Mouse (Mus musculus): ENCODE results near the gene Clca4a.
"Not testable (repeated sequence)": the region's sequence is repeated elsewhere in the genome, so short reads cannot be mapped to it uniquely, and the experiment has no call there.

Gene Clca4a

DNA sequence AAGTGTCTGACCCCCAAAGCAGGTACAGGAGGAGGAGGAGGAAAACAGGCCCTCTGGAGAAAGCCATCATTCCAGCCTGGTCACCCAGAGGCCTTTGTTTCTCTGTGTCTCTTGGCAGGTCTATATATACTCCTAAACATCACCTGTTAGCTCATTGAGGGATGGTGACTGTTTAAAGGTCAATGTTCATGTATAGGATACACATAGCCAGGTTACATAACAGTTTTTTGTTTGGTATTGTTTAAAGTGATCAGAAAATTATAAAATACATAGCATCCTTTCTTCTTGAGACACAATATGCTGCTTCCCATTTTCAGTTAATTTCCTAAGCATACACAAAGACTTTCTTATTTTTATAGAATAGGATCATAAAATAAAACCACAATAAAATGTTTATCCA lies at the start of gene Clca4a:
TSS of gene Clca4a (minus strand) at position 101 of the 400 bp plus-strand sequence.
- DNase-seq (ENCODE audit: low read depth, low spot score): no peak

DNA sequence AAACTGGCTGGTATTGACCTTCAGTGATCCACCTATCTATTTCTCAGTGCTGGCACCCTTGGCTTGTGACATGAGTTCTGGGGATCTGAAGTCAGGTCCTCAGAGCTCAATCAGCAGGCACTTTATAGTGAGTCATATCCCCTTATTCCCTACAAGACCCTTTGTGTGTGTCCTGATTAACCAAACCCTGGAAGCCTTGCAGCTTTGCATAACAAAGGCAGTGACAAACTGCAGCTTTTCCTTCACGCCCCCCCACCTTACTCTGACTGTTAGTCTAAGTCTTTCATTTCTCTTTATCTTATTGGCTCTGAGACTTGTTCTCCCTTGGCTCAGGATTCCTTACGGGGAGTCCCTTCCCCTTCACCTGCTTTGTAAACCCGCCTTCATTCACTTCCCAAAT lies 43.0 kb upstream of the Clca4a start:
- no peak for DNase-seq (ENCODE audit: low read depth, low spot score)

DNA sequence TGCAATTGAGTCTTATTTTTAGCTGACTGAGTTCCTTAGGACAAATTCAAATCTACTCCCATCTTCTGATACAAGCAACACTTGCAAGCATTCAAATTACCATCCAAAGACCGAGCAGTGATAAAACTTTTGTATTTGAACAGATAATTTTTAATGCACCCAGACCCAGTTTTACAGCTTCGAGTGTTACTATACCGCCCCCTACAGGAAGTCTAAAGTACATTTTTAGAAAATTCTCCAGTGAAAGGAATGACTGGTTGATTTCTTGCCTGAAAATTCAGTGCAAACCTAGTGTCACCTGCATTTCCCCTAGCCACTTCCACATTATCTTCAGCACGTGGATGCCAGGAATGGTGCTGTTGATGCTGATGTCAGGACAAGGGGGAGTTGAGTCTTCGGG lies 29.6 kb upstream of the Clca4a start:
- DNase-seq (ENCODE audit: low read depth, low spot score): peak; percentile 66

DNA sequence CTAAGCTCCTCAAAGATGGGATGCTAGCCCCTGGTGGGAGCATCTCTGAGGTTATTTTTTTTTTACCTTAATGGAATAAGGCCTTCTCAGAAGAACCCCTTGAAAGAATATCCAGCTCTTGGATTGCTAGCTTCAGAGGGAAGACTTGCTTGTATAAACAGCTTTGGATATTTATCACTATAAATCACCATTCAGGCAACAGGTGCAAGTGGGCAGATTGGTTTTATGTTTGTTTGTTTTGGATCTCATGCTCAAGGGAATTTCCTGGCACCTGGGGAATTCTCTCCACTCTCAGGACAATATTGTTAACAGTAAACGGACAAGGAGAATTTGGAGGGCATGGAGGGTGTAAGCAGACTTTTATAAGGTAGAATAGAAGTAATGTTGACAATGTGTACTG lies 26.1 kb upstream of the Clca4a start:
- no peak for DNase-seq (ENCODE audit: low read depth, low spot score)

DNA sequence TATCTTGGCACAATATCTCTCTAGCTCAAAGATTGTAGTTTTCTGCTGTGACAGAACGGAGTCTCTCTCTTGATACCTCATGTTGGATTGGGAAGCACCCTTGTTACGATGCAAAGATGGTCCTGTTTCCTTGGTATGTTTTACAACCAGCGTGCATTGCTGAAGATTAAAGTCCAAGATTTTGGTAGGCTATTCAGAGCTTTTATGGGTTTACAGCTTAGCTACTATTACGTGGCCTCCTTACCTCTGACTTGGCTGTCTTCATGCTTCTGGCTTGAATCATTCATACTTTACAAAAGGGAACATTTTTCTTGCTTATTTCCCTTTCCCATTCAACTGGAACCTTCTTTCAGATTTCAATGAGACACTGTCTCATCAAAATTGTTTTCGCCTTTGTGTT lies 18.2 kb upstream of the Clca4a start:
- DNase-seq (ENCODE audit: low read depth, low spot score): peak; percentile 42

DNA sequence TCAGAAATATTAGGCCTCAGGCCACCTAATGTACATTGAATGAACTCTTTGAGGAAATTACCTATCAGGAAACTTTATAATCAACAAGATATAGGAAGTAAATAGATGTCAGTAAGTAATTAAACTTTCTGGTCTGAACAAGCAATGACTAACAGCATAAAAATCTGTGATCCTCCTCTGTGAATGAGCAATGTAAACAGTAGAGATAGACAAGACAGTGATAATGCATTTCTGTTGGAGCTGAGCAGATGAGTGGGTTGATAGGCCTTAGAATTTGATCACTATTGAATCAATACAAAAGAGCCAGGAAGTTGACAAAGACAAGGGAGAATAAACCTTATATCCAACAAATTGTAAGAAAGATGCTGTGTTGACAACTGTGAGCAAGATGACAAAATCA lies 17.8 kb upstream of the Clca4a start:
- DNase-seq (ENCODE audit: low read depth, low spot score): peak; percentile 25

DNA sequence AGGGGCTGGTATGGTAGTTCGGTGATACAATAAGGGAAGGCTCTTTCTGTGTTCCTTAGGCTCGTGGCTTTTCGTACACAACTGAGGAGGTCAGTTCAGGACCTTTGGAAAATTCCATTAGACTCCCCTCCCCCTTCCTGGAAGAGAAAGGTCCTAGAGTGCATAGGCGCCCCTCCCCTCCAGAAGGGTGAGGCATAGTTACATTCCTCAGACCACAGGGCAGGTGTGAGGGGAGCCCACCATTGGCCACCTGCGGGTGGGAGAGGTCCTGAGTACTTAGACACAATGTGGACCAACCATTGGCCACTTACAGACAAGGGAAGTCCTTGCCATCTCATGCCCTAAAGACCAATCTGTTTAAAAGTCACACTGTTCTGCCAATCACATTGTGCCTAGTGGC lies 11.0 kb upstream of the Clca4a start:
- no peak for DNase-seq (ENCODE audit: low read depth, low spot score)

DNA sequence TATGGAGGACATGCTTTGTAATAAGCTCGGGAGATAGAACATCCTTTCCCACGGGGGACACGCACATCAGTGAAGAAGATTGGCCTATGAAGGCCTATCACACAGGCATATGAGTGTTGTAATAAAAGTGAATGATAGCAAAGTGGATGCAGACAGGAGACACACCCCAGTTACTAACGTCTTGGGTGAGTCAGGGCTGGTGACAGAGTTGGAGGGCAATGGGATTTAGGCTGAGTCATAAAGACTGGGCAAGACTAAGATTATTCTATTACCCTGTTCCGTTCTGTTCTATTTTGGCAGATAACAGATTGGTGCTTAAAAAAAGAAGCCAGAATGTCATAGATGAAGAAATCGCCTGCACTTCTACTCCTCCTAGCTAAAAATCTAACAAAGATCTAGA lies 5.7 kb upstream of the Clca4a start:
- DNase-seq (ENCODE audit: low read depth, low spot score): peak; percentile 90

DNA sequence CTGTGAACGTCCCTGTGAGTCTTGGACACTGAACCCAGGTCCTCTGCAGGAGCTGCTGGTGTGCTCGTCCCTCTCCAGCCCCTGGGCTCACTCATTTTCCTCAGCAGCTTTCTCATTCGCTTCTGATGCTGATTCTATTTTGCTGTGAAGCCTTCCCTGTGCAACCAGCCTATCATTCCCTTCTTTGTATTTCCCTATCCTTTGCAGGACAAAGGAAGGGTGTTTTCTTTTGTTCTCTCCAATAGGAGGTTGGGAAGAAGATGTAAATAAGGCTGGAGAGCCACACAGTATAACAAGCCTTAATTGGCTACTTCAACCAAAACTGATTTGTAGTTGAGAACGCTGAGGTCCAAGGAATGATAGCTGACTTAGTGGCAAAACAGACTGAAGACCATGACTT lies 2.8 kb upstream of the Clca4a start:
- no peak for DNase-seq (ENCODE audit: low read depth, low spot score)

DNA sequence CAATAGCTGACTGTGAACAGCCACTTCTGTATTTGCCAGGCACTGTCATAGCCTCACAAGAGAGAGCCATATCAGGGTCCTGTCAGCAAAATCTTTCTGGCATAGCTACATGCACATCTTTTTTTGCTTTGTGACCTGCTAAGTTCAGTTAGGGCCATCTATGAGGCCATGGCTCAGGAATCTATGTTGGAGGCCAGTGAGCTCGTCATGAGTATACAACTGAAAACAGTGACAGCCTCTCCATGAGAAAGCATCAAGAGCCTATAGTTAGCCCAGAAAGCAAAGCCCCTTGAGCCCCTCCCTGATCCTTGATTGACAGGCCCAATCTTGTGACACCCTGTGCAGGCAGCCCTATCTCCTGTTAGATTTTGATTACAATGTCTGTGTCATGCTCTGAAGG lies 1.2 kb upstream of the Clca4a start:
- DNase-seq (ENCODE audit: low read depth, low spot score): peak; percentile 74

DNA sequence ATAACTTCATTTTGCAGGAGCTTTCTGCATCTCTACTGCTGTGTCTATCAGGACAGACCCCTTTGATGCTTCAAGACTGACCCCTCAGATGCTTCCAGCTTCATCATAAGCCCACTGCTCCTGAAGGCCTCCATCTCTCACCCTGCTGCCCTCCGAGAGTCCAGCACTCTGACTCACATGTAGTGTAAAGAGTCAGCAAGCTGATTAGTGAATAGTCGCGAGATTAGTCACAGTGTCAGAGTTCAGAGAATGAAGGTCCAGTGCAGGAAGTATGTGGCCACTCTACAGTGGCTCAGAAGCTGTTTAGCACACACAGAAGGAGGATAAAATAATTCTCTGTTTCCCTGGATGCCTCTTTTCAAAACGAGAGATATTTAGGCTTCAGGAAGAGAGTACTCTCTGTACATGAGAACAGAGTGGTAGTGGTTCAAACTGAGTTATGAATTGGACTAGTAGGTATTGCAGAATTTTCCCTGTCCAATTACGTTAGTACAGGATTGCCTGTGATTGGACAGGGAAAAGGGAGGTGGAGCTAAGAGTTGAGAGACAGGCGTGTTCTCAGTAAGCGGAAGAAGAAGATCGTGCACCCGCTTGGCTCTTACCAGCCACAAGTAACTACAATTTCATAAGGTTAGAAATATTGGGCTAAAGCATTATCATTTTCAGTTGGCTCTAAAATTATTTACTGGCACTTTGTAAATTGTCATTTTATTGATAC lies 3.1 kb downstream of the Clca4a start:
- DNase-seq (ENCODE audit: low read depth, low spot score): peak; percentile 91

DNA sequence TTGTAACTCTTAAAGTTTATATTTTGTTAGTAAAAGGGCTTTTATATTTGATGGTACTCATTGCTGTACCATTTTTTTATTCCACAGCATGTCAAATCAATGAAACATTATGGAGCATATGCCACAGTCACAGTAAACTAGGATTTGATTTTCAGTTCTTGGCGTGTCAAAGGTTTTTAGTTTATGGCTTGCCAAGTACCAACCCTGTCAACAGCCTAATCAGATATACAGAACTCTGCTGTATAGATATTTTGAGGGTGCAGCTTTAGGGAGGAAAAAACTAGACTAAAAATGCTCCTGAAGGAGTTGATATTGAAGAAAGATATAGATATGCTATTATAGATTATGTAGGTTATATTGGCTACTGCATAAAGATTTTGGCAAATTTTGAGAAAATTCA lies 5.1 kb downstream of the Clca4a start:
- DNase-seq (ENCODE audit: low read depth, low spot score): no peak

DNA sequence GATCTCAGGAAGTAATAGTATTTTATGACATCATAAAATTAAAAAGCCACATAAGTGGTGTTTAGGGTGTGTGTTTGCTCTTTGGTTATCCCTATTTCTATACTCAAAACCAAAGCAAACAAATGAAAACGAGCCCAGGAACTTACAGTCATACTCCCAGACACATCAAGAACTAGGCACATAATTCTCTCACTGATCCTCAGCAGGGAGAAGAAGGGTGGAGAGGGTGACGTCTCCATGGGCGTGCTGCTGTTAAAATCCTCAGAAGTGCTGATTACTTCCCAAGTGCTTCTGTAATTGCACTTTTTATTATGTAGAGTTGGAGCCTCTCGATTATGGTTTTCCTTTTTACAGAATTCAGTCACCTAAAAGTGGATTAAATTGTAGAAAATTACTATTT lies 8.8 kb downstream of the Clca4a start:
- no peak for DNase-seq (ENCODE audit: low read depth, low spot score)

DNA sequence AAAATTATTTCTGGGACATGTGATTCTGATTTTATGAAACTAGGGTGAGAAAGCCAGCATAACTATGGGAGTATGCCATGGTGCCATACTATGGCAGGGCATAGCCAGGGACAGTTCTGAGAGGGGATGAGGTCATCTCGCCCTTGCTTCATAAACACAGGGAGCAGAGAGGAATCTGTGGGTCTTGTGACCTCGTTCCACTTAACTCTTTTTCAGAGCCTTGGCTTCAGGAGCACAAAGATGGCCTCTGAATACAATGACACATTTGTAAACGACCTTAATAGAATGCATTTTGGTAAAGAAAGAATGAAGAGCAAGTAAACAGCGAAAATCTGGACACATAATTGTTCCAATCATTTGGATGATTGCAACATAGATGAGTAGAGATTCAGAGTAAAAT lies 24.0 kb downstream of the Clca4a start:
- DNase-seq (ENCODE audit: low read depth, low spot score): no peak

DNA sequence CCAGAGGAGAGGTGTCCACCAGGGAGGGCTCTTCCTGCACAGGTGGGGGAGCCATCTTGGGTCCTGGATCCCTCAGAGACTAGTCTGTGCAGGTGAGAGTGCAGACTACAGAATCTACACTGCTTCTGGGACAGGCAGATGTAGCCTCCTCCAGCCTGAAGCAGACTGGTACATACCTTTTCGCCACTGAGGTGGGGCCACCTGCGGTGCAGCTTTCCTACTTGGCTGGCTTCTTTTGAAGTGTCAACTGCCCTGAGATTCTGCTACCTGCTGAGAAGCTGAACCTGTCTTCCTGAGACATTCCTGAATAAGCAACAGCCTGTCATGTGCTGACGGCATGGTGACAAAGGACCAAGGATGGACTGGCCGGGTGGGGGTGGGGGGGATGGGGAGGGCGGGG lies 27.5 kb downstream of the Clca4a start:
- DNase-seq (ENCODE audit: low read depth, low spot score): not testable (repeated sequence)

DNA sequence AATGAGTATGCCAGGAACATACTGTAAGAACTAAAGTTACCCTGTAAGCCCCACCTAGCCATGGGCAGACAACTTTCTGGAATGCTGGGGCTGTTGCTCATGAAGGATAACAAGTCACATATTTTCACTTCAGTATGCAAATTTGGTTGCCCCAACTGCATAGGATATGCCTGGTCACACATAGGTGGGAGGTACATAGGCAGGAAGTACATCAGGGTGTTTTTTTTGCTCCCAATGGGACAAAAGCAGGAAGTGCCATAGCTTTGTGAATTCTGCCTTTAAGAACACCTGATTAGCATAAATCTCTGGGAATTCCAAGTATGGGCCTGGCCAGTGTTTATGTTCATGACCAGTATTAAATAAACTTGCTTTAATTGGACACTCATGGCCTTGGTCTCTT lies 41.2 kb downstream of the Clca4a start:
- peak; percentile 16 for DNase-seq (ENCODE audit: low read depth, low spot score)

DNA sequence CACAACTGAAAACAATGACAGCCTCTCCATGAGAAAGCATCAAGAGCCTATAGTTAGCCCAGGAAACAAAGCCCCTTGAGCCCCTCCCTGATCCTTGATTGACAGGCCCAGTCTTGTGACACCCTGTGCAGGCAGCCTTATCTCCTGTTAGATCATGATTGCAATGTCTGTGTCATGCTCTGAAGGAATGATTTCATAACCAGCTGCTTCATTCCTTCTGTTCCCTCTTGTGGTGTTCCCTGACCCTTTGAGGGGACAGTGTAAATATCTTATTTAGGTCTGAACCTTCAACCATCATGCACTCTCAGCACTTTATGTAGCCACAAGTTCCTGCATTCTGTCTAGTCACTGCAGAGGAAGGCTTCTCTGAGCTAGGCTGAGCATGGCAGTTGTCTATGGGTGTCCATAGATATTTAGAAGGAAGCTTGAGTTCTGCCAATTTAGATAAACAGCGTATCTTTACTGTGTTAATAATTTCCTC lies 41.8 kb downstream of the Clca4a start:
- peak; percentile 39 for DNase-seq (ENCODE audit: low read depth, low spot score)

DNA sequence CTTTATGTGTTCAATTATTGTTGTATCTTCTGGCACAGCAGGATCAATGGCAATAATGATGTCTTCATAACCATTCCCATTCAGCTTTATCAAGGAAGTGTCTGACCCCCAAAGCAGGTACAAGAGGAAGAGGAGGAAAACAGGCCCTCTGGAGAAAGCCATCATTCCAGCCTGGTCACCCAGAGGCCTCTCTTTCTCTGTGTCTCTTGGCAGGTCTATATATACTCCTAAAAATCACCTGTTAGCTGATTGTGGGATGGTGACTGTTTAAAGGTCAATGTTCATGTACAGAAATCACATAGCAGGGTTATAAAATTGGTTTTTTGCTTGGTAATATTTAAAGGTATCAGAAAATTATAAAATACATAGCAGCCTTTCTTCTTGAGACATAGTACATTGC lies 42.5 kb downstream of the Clca4a start, which contains the start of gene Clca4b:
TSS of gene Clca4b (minus strand) at position 195 of the 400 bp plus-strand sequence.
- no peak for DNase-seq (ENCODE audit: low read depth, low spot score)

DNA sequence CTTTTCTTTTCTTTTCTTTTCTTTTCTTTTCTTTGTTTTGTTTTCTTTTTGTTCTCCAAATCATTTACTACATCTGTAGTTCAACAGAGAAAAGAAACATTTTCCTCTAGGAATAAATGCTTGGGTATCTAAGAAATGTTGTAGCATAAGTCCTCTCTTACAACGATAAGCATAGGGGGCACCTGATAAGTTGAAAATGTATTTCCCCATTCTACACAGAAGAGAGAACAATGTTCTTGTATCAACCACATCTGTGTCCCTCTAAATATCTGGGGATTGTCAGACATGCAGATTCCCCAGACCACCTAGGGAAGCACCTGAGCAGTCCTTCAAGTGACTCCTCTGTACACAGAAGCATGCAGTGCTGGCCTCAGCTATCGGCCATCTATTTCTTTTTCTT lies 60.8 kb downstream of the Clca4a start:
- no peak for DNase-seq (ENCODE audit: low read depth, low spot score)
